Mouse (Mus musculus) small intestine, adult 2 months (tissue): ENCODE data around the gene Unc50. TPM values are rescaled to one million over a fixed set of nuclear protein-coding genes. Genes with fewer than 3 reads are reported as not detected.

Source experiments
- H3K27ac ChIP-seq: fragments of 200-500 bp; 2 replicates; pipeline ENCODE4 v1.5.1; 2012; ENCODE audit warnings: low read depth, low read length, control low read depth, inconsistent platforms; ENCODE audit not compliant: insufficient read depth
- H3K27me3 ChIP-seq: fragments of 200-500 bp; 2 replicates; pipeline ENCODE4 v1.6.1; 2012; ENCODE audit warnings: mild to moderate bottlenecking, moderate library complexity, low read length, inconsistent platforms; ENCODE audit not compliant: control insufficient read depth, insufficient read depth
- H3K36me3 ChIP-seq: fragments of 200-500 bp; 2 replicates; pipeline ENCODE4 v1.6.1; 2012; ENCODE audit warnings: mild to moderate bottlenecking, low read length, control low read depth, inconsistent platforms; ENCODE audit not compliant: control insufficient read depth, insufficient read depth
- H3K4me1 ChIP-seq: fragments of 200-500 bp; 2 replicates; pipeline ENCODE4 v1.6.1; 2012; ENCODE audit warnings: low read length, inconsistent platforms, mixed read lengths; ENCODE audit not compliant: control insufficient read depth, insufficient read depth, insufficient read length
- H3K4me3 ChIP-seq: fragments of 200-500 bp; 2 replicates; pipeline ENCODE4 v1.5.1; 2012; ENCODE audit warnings: low read depth, mild to moderate bottlenecking, control low read depth, inconsistent platforms, low read length, moderate library complexity
- CTCF ChIP-seq: fragments of 200-500 bp; IDR thresholded peaks from 2 replicates; pipeline ENCODE4 v1.5.1; 2012; ENCODE audit warnings: low read depth, mild to moderate bottlenecking, control low read depth, inconsistent platforms, low read length, moderate library complexity, mixed read lengths; ENCODE audit not compliant: insufficient replicate concordance, insufficient read length; ENCODE audit errors: extremely low read depth
- POLR2A ChIP-seq: fragments of 200-500 bp; IDR thresholded peaks from 2 replicates; pipeline ENCODE4 v1.6.1; 2012; ENCODE audit warnings: low read depth, mild to moderate bottlenecking, control low read depth, inconsistent platforms, low read length, moderate library complexity
- WGBS: fragments of 180-500 bp; shearing (Covaris S2); methylation state at CpG from one replicate; pipeline ENCODE4 v1.1.7; 2018; 5-methylcytosine and 5-hydroxymethylcytosine counted together
- polyA plus RNA-seq: library from polyadenylated mRNA; depleted of rRNA; stranded (reverse); fragments of >200 nt; gene quantifications from 2 replicates; pipeline ENCODE4 v1.2.3, GENCODE M21; 2012

The Unc50 gene
- polyA plus RNA-seq, 1 experiment: 36.6 TPM

DNA sequence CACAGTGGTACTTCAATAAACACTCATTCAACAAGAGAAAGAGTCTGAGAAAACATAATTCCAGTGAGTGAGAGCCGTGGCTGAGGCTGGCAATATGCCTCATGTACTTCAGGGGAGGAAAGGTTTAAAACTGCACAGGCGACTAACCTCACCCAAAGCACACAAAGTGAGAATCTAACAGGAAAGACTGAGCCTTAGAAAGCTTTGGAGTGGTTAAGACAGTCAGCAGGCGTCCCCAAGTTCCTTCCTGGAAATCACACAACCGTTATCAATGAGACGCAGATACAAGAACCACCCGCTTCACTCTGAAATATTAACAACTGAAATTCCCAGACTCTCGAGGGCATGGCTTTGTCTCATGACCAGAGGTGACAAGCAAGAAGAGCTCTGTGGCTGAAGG lies 48.5 kb downstream of the Unc50 start:
- WGBS: 57% methylated on average over 7 of the region's 7 CpGs
- H3K27ac ChIP-seq: peak overlapping the region; percentile 67
- H3K4me1 ChIP-seq: peaks cover 7% of the 10 kb centered on the region
- H3K27me3 ChIP-seq: no peaks in the 10 kb centered on the region
- H3K36me3 ChIP-seq: peaks cover 48% of the 10 kb centered on the region
- no peak for TF ChIP-seq CTCF
- TF ChIP-seq POLR2A: no peak
- H3K4me3 ChIP-seq: no peak overlapping the region

DNA sequence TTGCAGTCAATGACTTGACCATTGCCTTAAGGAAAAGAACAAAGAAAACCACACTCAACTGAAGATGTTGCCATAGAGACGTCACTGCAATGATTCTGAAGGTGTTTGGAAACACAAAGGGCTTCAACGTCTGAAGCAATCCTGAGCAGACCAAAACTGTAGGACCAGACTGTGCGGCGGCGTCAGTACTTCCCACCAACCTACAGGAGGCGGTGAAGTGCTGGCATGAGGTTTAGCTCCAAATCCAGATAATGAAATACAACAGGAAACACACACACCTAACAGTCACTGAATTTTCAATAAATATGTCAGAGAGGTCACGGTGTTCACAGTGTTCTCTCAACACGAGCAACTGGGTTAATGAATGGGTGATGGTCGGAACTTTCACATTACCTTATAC lies 49.1 kb downstream of the Unc50 start:
- WGBS: 72% methylated on average over 9 of the region's 9 CpGs
- H3K4me3 ChIP-seq: no peak overlapping the region
- TF ChIP-seq POLR2A (no peak), CTCF (peak; percentile 36; the same call in 1 of the 2 replicates)

DNA sequence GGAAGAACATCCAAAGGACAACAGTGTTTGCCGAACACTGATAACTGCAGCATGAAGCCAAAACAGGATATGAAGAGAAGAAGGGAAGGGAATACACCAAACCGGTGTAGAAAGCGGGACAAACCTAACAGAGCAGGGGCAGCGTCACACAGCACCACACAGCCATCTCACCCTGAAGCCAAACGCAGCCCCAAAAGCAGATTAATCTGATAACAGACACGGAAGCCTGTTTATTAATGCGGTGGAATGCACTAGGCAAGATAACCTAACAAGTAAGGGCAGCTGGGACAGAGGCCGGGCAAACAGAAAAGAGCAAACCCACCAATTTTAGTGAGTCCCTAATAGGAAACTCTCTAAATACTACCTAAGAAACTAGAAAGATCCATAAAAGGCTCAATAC lies 49.8 kb downstream of the Unc50 start:
- TF ChIP-seq CTCF (no peak), POLR2A (no peak)
- 63% methylated on average over 8 of the region's 8 CpGs for WGBS
- H3K36me3 ChIP-seq: peaks cover 55% of the 10 kb centered on the region
- no peak overlapping the region for H3K4me3 ChIP-seq
- H3K27me3 ChIP-seq: no peaks in the 10 kb centered on the region
- H3K4me1 ChIP-seq: peaks cover 6% of the 10 kb centered on the region
- H3K27ac ChIP-seq: no peak overlapping the region

More for the DNA sequence above, 49.1 kb downstream of the Unc50 start:
- no peaks in the 10 kb centered on the region for H3K27me3 ChIP-seq
- H3K4me1 ChIP-seq: peaks cover 6% of the 10 kb centered on the region
- no peak overlapping the region for H3K27ac ChIP-seq
- H3K36me3 ChIP-seq: peaks cover 51% of the 10 kb centered on the region

DNA sequence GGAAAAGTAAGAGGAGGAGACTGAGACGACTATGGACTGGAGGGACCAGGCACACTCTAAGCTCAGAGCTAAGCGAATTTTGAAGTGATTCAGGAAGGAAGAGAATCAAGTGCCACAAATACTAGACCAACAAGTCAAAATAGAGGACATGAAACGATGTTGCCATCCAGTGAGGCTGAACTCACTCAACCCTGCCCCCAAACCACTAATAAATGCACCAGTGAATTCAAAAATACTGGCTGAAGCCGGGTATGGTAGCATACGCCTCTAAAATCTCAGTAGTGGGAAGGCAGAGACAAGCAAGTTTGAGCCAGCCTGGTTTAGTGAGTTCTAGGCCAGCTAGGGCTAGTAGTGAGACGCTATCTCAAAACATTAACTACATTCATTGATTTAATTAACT lies 50.8 kb downstream of the Unc50 start:
- no peak overlapping the region for H3K27ac ChIP-seq
- no peak for TF ChIP-seq CTCF
- no peaks in the 10 kb centered on the region for H3K27me3 ChIP-seq
- peaks cover 58% of the 10 kb centered on the region for H3K36me3 ChIP-seq
- H3K4me1 ChIP-seq: peaks cover 6% of the 10 kb centered on the region
- no peak overlapping the region for H3K4me3 ChIP-seq
- WGBS: 74% methylated on average over 6 of the region's 6 CpGs

DNA sequence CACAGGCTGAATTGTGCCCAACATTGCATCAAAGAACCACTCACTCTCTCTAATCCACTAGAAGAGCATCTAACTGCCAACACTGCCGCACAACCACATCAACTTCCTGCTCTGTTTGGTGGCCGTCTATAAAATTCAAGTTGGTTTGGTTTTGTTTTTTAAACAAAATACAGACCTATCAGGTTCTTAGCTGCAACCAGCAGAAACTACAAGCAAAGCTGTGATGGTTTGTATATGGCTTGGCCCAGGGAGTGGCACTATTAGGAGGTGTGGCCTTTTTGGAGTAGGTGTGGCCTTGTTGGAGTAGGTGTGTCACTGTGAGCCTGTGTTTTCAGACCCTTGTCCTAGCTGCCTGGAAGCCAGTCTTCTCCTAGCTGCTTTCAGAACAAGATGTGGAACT lies 51.4 kb downstream of the Unc50 start:
- no peak overlapping the region for H3K4me3 ChIP-seq
- TF ChIP-seq POLR2A: no peak
- TF ChIP-seq CTCF: no peak
- H3K36me3 ChIP-seq: peaks cover 59% of the 10 kb centered on the region
- H3K4me1 ChIP-seq: peaks cover 4% of the 10 kb centered on the region; the same call in 1 of the 2 replicates
- no peak overlapping the region for H3K27ac ChIP-seq
- H3K27me3 ChIP-seq: no peaks in the 10 kb centered on the region
- 83% methylated on average over 2 of the region's 2 CpGs for WGBS

DNA sequence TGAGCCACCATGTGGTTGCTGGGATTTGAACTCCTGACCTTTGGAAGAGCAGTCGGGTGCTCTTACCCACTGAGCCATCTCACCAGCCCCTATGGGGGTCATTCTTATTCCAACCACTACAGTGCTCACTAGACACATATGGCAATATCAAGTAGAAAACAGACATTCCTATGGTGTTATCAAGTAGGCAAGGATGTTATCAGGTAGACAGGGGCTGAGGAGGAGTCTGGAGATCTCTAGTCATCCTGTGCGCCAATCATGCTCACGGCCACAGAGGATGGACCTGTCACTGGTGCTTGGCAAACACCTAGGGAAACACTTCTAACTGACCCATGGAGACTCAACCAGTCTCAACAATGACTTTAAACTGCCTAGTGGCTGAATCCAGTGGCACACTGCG lies 54.7 kb downstream of the Unc50 start:
- Histone ChIP-seq H3K27ac (no peak overlapping the region), H3K27me3 (no peaks in the 10 kb centered on the region), H3K36me3 (peaks cover 70% of the 10 kb centered on the region), H3K4me3 (no peak overlapping the region), H3K4me1 (peaks cover 10% of the 10 kb centered on the region)
- TF ChIP-seq CTCF (no peak), POLR2A (no peak)
- WGBS: 94% methylated on average over 4 of the region's 4 CpGs

DNA sequence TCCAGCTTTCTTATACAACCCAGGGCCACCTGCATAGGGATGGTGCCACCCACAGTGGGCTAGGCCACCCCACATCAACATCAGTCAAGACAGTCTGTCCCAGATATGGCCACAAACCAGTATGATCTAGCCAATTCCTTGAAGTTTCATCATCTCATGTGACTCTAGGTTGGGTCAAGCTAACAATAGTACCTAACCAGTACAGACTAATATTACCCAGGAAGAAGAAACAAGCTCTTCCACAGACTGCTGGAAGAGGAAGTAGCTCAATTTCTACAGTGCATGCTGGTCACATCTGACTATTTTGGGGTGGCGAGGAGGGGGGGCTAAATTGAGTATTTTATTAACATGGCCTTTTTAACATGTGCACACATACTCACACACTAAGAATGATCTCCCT lies 56.5 kb downstream of the Unc50 start:
- peaks cover 10% of the 10 kb centered on the region for H3K4me1 ChIP-seq
- WGBS: 89% methylated on average over 1 of the region's 1 CpGs
- no peaks in the 10 kb centered on the region for H3K27me3 ChIP-seq
- TF ChIP-seq POLR2A (no peak), CTCF (no peak)
- no peak overlapping the region for H3K4me3 ChIP-seq
- peak overlapping the region; percentile 58; the same call in 1 of the 2 replicates for H3K27ac ChIP-seq
- peaks cover 73% of the 10 kb centered on the region for H3K36me3 ChIP-seq

DNA sequence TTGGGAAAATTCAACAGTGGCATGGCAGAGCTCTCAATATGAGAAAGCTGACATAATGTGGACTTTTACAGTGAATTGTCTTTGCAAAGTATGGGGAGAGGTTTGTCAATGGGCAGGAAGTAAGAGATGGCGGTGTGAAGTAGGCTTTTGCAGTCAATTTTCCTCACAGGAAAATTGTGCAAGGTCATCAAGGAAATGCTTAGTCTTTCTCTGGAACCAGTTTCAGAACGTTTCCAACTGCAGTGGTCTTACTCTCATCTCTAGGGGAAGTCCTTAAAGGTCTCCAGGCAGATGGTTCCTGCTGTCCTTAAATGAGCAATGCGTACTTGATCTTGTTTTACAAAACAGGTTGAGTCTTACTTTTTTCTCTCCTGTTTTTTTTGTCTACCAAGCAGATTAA lies 57.1 kb downstream of the Unc50 start:
- Histone ChIP-seq H3K4me3 (no peak overlapping the region), H3K36me3 (peaks cover 73% of the 10 kb centered on the region), H3K27me3 (no peaks in the 10 kb centered on the region), H3K4me1 (peaks cover 9% of the 10 kb centered on the region), H3K27ac (no peak overlapping the region)
- no peak for TF ChIP-seq POLR2A
- no peak for TF ChIP-seq CTCF
- WGBS: 75% methylated on average over 3 of the region's 3 CpGs
